Mouse (Mus musculus): Measurements from ENCODE around the gene Eddm3b. TPM values are rescaled to one million over a fixed set of nuclear protein-coding genes. Genes with fewer than 3 reads are reported as not detected.

Eddm3b gene
- polyA plus RNA-seq, 1 experiment, result not detected

GRCm38 (mm10) chr14:51125684-51126083, 11.5 kb downstream of the Eddm3b start:
- no peak for TF ChIP-seq GATA1 (IDR thresholded peaks at IDR 0.05; ENCODE audit: low read length)

DNA sequence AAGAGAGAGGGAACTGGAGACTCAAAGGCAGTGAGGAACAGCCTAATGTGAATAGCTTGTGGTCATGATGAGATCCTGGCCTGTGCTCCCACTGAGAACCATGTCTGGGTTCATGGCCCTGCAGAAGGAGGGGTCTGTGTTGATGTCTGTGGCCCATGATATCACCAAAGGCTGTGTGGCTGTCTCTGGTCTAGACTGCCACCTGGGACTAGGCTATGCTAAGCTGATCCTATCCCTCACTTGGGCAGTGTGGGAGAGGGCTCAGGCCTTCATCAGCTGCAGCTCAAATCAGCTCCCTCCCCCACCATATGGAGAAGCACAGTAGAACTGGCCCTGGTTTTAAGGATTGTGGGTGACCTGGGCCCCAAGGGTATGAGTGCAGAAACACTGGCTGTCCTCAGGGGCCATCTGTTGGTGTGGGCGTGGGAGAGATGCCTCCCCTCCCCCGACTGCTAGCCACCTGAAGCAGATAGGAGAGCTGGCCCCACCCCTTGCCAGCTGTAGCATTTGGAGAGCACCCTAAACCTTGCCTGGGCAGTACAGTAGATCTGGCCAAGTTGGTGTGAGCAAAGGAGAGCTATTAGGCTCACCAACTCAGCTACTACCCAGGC, 13.5 kb downstream of the Eddm3b start:
- no peak for TF ChIP-seq GATA1 (IDR thresholded peaks at IDR 0.05; ENCODE audit: low read length)

GRCm38 (mm10) chr14:51128775-51129623, 14.8 kb downstream of the Eddm3b start:
- no peak for TF ChIP-seq GATA1 (IDR thresholded peaks at IDR 0.05; ENCODE audit: low read length)

- no peak for TF ChIP-seq GATA1 (IDR thresholded peaks at IDR 0.05; ENCODE audit: low read length)
Observed at GRCm38 (mm10) chr14:51129624-51129975, 15.4 kb downstream of the Eddm3b start.

GRCm38 (mm10) chr14:51130315-51130940, 16.2 kb downstream of the Eddm3b start:
- peak; percentile 60 for TF ChIP-seq GATA1 (IDR thresholded peaks at IDR 0.05; ENCODE audit: low read length)

GRCm38 (mm10) chr14:51131086-51131815, 17.0 kb downstream of the Eddm3b start:
- no peak for TF ChIP-seq GATA1 (IDR thresholded peaks at IDR 0.05; ENCODE audit: low read length)

GRCm38 (mm10) chr14:51132372-51132771, 18.1 kb downstream of the Eddm3b start:
- no peak for TF ChIP-seq GATA1 (IDR thresholded peaks at IDR 0.05; ENCODE audit: low read length)

- TF ChIP-seq GATA1 (IDR thresholded peaks at IDR 0.05; ENCODE audit: low read length), result no peak
Observed at GRCm38 (mm10) chr14:51140342-51140741, 26.1 kb downstream of the Eddm3b start.

- TF ChIP-seq GATA1 (IDR thresholded peaks at IDR 0.05; ENCODE audit: low read length), result no peak
Observed at GRCm38 (mm10) chr14:51142119-51142518, 27.9 kb downstream of the Eddm3b start.

- TF ChIP-seq GATA1 (IDR thresholded peaks at IDR 0.05; ENCODE audit: low read length), result no peak
Observed at GRCm38 (mm10) chr14:51142568-51142967, 28.3 kb downstream of the Eddm3b start.

GRCm38 (mm10) chr14:51143287-51143686, 29.1 kb downstream of the Eddm3b start:
- no peak for TF ChIP-seq GATA1 (IDR thresholded peaks at IDR 0.05; ENCODE audit: low read length)

- TF ChIP-seq GATA1 (IDR thresholded peaks at IDR 0.05; ENCODE audit: low read length), result no peak
Observed at GRCm38 (mm10) chr14:51143937-51144336, 29.7 kb downstream of the Eddm3b start.

DNA sequence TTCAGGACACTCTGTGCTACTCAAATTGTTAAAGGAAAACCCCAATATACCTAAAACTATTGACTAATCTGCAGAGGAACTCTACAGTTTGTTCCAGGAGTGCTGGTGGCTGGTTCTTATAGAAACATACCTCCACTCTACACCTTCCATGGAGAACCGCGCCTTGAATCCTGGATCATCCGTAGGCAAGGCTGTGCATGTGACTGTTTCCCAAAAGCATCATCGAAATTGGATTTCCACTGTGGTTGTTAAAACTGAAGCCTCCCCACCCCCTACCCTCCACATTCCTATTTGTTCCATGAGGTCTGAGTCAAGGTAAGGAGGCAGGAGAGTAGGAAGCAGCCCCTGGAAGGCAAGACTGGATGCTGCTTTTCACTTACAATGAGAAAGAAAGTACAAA, 30.2 kb downstream of the Eddm3b start:
- no peak for TF ChIP-seq GATA1 (IDR thresholded peaks at IDR 0.05; ENCODE audit: low read length)

GRCm38 (mm10) chr14:51145521-51145920, 31.3 kb downstream of the Eddm3b start:
- TF ChIP-seq GATA1 (IDR thresholded peaks at IDR 0.05; ENCODE audit: low read length), result no peak

DNA sequence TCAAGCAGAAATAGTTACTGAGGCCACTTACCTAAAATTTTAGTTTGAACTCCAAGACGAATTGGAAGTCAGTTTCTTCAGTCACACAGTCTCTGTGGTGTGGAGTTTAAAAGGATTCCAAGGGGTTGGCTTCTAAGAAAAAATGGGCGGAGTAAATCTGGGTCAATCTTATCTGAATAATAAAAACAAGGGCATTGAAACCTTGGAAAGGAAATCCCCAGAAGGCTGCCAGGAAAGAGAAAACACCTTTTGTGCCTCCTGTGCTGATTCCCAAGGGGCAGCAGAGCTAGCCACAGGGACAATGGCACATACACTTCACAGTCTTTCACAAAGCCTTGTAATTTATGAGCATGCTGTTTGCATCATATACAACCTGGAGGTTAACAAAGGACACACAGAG, 32.5 kb downstream of the Eddm3b start, which contains the start of gene Rnase1:
Rnase1 (minus strand) TSS at position 101 of the 400 bp plus-strand sequence.
- TF ChIP-seq GATA1 (IDR thresholded peaks at IDR 0.05; ENCODE audit: low read length), result no peak

DNA sequence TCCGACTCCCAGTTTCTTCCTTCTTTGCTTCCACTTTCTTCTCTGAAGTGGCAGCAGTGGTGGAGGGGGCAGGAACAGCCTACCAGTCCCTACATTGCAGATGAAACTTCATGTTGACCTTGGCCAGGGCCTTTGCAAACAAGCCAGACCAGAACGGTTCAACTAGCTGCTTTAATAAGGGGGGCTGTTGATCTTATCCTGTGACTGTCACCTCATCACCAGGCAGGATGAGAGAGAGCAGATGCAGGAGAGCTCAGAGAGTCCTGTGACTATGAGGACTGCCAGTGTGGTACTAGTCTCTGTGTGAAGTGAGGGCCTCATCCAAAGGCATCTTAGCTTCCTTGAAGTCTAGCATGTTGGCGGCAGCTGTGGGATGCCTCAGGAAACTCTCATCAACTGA, 33.8 kb downstream of the Eddm3b start:
- TF ChIP-seq GATA1 (IDR thresholded peaks at IDR 0.05; ENCODE audit: low read length), result no peak

All from G1E-ER4 (cell line).